Mouse (Mus musculus): ENCODE data around the gene Trappc3l.
"Not testable (repeated sequence)": the region's sequence is repeated elsewhere in the genome, so short reads cannot be mapped to it uniquely, and the experiment has no call there.

Trappc3l gene

DNA sequence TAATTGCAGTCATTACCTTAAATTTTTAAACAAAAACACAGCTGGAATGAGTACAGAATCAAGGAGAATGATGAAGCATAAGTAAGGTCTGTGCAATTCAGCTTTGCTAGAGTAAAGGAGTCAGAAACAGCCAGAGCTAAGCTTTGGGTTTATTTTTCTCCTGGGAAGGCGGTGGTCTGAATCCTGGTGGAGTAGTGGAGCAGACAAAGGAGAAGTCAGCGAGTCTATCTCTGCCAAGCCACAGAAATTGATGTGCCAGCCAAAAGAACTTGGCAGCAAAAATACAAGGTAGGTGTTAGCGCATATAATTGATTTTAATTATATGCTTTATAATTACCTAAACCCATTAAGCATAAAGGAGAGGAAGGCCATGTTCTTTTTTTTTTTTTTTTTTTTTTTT is at the start of gene Trappc3l:
Trappc3l (plus strand) TSS at position 197 of the 400 bp plus-strand sequence.
- DNase-seq (ENCODE audit: low read depth, low spot score), result no peak

DNA sequence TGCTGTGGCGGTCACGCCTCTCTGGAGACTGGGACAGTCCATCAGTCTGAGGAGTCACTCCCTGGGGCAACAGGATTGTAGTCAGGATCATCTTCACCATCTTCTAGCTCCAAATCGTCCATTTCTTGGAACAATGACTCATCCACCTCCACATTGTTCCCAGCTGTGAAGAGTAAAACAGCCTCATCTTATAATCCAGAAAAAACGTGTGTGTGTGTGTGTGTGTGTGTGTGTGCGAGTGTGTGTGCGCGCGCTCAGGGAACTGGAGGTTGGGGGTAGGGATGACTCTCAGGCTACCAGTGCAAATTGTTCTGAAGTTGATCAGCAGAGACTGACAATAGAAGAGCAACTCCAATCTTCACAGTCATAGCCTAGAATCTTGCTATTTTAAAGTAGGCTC is 40.7 kb upstream of the Trappc3l start:
- DNase-seq (ENCODE audit: low read depth, low spot score), result not testable (repeated sequence)

DNA sequence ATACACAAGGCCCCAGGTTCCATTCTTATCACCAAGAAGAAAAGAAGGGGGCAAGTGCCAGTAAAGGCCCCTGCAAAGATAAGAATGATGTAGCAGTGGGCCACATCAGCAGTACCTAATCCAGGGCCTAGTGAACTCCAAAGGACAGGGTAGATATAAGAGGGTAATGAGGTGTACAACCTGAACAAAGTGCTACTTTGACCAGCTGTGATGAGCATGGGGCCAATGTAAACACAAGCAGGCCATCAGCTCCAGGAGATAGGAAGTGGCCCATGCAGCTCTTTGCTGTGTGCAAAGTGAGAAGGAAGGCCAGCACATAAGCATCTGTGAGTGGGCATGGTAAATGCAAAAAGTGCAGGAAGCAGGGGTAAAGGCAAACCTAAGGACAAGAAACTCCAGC is 39.0 kb upstream of the Trappc3l start:
- no peak for DNase-seq (ENCODE audit: low read depth, low spot score)

DNA sequence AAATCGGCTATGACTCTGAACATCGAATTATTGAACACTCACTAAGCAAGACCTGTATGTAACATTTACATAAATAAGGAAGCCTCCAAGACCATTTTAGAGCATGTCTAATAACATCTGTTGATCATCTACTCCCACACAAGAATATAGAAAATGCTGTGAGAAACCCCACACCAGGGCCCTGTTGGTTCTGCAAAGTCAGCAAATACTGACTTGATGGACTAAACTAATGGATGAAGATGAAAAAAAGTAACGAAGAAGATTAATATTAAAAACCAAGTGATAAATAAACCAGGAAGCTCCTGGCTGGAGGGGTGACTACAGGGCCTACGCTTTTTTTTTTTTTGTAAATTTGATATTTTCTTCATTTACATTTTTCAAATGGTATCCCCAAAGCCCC is 24.8 kb upstream of the Trappc3l start:
- no peak for DNase-seq (ENCODE audit: low read depth, low spot score)

DNA sequence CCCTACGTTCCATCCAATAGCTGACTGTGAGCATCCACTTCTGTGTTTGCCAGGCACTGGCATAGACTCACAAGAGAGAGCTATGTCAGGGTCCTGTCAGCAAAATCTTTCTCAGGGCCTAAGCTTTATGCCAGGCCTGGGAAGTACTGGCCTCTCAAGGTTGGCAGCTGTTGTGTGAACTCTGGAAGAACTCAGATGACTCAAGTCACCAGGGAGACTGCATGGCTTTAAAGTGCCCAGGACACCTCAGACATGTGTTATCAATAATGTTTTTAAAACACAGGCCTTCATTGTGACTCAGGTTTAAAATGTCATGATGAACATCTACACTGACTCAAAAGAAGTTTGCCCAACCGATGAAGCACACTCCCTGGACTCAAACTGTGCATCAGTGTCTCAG is 24.2 kb upstream of the Trappc3l start:
- DNase-seq (ENCODE audit: low read depth, low spot score), result no peak

DNA sequence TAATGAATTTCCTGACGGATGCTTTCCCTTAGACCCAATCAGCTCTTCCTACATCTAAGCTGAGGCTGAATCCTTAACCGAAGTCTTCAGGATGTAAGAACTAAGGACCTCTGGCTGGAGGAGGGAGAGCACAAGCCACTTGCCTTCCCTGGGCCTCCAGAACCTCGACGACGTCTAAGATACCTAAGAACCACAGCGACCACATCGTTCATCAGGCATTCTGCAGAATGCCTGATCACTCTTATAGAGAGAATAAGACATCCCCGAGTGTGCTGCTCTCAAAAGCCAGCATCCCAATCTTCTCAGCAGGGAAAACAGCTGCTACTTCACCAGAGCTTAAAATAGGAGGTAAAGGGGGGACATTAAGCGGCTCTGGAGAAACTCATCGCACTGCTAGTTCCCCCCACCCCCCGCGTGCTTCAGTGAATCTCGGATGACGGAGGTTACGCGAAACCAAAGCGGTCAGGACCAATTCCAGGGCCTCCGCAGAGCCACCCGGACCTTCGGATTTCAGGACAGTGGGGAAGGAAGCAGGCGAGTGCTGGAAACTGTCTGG is 18.6 kb upstream of the Trappc3l start:
- DNase-seq (ENCODE audit: low read depth, low spot score), result no peak

DNA sequence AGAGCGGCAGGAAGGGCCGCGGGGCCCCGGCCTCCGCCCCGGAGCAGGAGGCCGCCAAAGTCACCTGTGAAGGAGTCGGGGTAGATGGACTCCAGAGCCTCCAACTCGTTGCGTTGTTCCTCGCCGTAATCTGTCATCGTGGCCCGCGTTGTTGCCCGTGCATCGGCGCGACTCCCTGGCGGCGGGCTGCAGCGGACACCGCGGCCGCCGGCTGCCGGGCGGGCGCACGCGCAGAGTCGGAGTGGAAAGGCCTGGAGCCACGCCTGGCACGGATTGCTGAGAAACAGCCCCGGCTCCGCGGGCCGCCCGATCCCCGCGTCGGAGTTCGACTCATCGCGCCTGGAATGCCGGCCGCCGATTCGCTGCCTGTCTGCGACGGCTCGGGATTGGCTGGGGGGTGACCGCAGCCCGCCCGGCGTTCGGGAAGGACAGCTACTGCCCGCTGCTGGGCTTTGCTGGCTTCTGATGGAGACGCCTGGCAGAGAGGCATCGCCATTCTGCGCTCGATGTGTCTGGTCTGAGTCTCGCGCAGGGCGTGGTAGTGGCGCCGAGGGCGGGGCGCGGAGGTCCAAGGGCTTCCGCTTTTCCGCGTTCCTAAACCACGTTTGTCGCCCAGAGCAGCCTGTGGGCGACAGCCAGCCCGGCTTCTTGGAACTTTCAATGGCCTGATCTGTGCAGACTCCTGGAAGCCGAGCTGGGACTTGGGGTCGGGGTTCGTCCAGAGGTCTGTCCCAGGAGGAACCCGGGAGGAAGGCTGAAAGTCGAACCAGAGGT is 17.9 kb upstream of the Trappc3l start, which contains the start of gene Rwdd1:
Rwdd1 (minus strand) TSS at position 323 of the 774 bp plus-strand sequence.
- DNase-seq (ENCODE audit: low read depth, low spot score), result peak; percentile 92

DNA sequence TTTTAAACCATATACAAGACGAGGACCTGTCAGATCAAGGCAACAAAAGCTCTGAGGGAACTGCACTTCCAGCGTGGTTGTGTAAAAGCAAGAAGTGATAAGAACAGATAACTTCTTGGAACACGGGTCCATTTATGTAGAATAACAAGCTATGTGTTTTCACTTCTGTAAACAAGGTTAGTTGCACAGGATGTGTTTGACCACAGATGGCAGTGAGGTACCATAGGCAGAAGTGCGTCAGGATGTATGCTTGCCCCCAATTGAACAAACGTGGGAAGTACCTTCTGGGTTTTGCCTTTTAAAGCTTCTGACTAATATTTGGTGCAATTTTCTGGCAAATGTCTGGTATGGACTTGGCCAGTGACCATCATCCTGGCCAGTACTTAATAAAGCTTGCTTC is 7.1 kb upstream of the Trappc3l start:
- no peak for DNase-seq (ENCODE audit: low read depth, low spot score)

DNA sequence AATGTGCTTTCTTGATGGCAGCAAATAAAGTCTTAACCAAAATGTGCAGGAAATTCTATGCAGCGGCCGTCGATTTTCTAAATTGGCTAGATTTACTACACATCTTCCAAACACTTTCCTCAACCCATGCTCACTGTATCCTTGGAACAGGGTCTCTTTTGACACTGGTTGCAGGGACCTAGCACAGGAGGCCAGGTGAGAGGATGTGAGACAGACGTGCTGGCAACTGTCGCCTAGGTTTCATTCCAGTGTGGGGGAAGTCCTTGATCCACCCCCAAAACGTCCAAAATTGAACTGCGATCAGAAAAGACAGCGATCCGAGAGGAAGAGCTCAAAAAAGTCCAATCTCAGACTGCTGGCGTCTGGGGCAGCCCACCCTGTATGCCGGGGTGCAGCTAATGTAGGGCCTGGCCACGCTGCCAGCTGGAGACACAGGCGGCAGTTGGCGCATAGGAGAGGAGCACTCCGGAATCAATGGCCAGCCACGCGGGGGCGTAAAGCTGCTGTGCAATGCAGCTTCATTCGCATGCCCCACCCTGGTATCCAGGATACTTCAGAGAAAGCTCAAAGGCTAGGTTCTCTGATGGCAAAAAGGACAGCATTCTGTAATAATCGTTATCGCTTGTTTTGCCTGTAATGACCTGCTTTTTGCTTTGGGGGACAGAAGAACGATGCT is 3.6 kb upstream of the Trappc3l start:
- peak; percentile 59 for DNase-seq (ENCODE audit: low read depth, low spot score)

DNA sequence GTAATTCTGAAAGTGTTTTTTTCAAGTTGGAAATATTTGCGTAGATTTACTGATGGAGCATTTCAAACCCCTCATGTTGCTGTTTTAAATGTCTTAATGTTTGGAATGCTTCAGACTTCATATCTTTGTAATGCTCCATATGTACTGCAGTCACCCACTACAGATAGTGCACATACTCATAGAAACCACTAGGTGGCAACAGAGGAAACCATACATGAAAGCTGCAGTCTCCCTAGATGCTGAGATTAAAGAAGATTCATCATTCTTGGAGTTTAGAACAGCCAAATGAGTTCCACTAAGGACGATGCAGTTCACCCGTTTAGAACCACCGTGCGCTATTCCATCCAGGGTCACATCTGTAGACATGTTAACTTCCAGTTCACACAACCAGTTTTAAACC is 810 bp upstream of the Trappc3l start:
- no peak for DNase-seq (ENCODE audit: low read depth, low spot score)

DNA sequence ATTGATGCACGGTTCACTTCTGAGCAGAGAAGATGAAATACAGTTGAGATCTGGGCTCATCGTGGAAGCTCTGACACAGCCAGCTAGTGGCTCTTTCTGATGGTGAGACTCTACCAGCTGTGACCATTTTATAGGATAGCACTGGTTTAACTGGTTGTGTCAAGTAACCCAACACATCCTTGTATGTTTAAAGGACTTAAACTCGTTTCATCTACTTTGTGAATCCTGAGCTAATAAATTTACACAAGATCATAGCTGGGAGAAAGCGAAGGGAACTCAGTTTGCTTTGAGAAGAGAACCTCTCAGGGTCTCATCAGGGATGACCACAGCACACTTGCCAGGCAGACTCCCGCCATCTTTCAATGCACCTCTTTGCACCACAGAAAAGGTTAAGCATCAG is 6.8 kb downstream of the Trappc3l start, which contains the start of gene Calhm4:
Calhm4 (minus strand) TSS at position 101 of the 400 bp plus-strand sequence.
- DNase-seq (ENCODE audit: low read depth, low spot score), result no peak

DNA sequence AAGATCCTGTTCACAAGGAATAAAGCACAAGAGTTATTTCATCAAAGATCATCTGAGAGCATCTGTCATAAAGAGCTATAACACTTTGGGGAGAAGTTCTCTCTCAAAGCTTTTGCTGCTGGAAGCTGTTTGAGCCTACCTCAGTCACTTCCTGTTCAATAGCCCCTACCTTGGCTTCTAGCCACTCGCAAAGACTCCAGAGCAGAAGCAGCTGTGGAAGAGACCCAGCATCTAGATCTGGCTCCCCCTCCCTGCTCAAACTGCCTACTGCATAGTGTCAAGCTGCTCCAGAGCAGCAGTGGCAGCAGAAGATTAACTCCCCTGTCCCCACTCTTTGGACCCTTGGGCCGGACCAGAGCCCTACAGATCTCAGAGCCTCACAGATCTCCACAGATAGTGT is 16.6 kb downstream of the Trappc3l start:
- no peak for DNase-seq (ENCODE audit: low read depth, low spot score)

DNA sequence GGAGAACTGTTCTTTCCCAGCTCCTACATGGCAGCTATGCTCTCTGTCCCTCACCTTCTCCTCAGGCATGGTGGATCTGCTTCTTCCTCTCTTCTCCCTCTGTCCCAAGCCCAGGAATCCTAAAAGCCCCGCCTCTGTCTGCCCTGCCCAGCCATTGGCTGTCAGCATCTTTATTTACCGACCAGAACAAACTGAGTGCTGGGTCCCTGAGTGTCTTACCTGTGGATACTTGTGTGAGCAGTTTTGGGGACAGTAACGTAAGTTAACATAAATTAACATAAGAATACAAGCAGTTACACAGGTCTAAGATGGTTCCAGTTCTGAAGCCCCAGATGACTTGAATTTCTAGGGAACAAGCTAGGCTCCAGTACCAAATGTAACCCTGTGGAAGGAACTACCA is 29.2 kb downstream of the Trappc3l start:
- DNase-seq (ENCODE audit: low read depth, low spot score), result no peak

DNA sequence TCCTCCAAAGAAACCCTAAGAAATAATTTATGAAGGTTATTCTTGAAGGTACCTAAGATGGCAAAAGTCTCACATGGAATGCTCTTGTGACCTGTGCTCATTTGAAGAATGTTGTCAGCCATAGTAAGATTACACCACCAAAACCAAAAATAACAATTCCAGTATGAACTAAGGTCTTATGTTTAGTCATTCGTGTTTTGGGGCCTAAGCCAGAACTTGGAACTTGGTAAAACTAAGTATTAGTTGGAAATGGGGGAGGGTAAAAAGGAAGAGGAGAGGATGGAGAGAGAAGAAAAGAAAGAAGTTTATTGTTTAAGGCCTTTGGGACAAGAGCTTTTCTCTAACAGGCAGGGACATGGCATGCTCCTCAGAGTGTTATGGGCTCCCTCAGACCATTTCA is 32.2 kb downstream of the Trappc3l start:
- no peak for DNase-seq (ENCODE audit: low read depth, low spot score)

DNA sequence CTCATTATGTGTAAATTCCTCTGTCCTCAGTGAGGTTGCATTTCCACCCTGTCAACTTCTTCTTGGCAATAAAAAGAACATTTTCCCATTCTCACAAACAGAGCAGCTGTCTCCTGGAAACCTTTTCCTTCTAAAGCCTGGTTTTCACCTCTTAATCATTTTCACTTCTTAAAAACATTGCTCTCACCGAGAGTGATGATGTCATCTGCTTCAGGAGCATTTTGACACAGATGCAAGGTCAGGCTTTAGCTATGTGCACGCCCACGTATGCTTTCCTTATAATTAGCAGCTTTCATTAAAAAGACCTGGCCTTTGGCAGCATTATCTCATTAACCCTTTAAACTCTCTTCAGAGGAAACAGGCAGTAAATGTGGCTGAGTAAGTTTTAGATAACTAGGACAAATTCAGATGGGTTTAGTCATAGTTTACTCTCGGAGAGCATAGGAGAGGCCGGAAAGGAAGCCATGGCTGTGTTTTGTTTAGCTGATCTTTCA is 33.6 kb downstream of the Trappc3l start:
- no peak for DNase-seq (ENCODE audit: low read depth, low spot score)

DNA sequence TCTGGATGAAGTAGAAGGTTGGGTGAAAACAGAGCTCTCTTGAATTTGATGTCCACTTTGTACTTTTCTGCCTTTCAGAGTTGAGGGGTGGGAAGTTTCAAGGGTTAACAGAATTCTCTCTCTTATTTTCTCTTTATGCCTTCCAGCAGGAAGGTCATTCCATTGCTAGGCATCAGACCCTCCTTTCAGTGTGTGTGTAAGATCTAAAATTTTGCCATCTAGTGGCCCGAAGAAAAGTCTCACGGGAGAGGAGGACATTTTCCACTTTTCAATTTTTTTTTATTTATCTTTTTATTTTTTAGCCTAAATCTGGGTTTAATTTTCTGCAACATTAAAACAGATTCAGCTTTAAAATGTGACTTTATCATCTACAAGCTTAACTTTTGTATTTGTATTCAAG is 34.3 kb downstream of the Trappc3l start:
- no peak for DNase-seq (ENCODE audit: low read depth, low spot score)

DNA sequence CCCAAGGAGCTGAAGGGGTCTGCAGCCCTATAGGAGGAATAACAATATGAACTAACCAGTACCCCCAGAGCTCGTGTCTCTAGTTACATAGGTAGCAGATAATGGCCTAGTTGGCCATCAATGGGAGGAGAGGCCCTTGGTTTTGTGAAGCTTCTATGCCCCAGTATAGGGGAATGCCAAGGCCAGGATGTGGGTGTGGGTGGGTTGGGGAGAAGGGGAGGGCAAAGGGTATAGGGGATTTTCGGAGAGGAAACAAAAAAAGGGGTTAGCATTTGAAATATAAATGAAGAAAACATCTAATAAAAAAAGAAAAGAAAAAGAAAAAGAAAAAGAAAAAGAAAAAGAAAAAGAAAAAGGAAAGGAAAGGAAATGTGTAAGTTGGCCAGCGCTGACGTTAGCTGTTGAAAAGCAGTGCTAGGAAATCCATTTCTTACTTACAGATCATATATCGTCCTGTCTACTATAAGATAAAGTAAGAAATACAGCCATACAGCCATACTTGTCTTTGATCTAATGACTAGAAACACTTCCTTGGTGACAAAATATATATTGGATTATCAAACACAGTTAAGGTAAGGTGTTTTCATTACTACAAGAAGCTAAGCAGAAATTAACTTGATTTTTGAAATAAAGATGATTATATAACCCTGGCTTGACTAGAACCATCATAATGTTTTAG is 37.3 kb downstream of the Trappc3l start:
- DNase-seq (ENCODE audit: low read depth, low spot score), result no peak

DNA sequence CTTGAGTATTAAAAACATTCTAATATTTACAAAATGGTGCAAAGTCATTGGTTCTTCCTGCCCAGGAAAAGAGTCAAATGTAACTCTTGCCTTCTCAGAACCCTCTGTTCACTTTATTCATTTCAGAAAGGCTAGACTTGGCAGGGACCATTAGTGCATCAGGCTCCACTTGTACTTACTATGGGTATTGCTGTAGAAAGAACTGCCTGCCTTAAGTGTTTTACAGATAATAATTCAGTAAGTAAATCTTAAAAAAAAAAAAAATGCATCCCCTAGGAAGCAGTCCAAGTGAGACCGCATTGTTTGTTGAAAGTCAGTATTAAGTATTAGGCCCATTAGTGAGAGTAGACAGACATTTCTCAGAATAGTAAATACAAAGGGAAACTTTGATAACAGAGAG is 49.1 kb downstream of the Trappc3l start:
- DNase-seq (ENCODE audit: low read depth, low spot score), result no peak

DNA sequence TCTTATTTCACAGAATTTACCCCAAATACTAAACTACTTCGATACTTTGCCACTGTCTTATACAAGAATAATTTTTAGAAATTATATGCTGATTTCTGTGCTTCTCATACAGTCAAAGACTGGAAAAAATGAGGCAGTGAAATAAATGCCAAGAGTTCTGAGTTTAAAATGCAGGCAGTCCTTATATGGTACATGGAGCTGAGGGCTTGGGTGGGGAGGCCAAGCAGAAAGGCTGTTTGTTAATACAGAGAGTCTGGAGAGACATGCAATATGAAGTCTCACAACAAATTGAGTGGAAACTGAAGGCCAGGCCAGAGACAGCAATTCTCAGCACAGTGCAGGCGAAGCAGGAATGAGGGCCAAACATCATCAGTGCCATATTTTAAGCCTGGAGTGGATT is 51.1 kb downstream of the Trappc3l start:
- DNase-seq (ENCODE audit: low read depth, low spot score), result no peak

DNA sequence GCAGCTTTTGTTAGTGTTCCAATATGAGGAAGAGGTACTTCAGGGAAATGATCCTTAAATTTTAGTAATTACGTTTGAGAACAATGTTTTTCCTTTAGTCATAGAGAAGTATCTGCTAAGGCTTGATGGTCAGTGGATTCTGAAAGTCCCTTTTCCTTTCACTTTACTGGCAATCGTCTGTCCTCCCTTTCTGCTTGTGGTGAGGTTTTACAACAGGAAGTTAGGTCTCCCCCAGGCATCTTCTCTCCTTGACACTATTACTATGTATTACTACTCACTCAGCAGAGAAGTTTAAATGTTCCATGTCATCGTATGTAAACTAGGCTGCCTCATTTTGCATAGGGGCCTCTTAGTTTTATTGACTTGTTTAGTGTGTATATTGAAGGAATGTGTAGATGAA is 52.1 kb downstream of the Trappc3l start:
- no peak for DNase-seq (ENCODE audit: low read depth, low spot score)

DNA sequence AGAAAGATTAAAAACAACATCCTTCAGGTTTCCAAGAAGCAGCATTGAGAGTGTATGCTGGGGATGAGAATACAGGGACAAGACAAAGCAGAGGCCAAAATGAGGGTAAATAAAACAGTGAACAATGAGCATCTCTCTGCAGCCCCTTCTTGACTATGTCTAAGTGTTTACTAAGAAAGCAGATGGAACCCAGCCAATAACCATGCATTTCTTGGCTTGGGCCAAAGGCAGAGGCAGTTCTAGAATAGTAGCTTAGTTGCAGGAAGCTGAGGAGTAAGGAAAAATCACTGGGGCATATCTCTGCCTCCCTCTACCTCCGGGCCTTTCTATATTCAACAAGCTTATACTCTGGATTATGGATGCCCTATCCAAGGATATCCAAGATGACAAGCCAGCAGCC is 53.1 kb downstream of the Trappc3l start:
- DNase-seq (ENCODE audit: low read depth, low spot score), result no peak

DNA sequence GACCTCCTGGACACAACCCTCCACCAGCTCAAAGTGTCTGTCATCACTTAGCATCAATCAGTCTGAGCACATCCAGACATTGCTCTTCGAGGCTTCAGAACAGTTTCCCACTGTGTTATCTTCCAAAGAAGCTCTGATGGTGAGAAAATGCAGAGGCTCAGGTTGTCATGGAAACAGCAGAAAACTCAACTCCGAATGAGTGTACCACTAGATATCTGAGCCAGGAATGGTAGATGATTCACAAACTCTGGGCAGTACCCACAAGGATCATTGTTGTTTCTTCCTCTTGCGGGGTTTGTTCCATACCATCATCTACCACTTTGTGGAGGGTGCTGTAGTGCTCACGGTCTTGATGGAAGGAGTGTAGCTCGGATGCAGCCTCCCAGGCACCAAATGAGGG is 54.5 kb downstream of the Trappc3l start:
- DNase-seq (ENCODE audit: low read depth, low spot score), result no peak
